Comparison of ENCODE assay signal across 18 mouse cellular contexts in genomic region chr13:37151835-37152516, GRCm38 (mm10).
DNase-seq lines count a peak whose midpoint lies in the region; ATAC-seq lines count a peak whose summit lies in the region.
"Had no signal": no experiment of that assay in that cellular context is flagged by ENCODE, and none has a peak within 500 bp of the region (broad histone marks: within the 10 kb centered on the region; RNA-seq: fewer than 3 reads in every experiment).

No protein-coding gene starts in this region.

- no peaks in the 10 kb centered on the region for H3K36me3 ChIP-seq in forebrain, embryonic 16.5 days (ENCODE audit: control insufficient read depth, insufficient read depth)
- no peaks in the 10 kb centered on the region for H3K36me3 ChIP-seq in liver, embryonic 11.5 days (ENCODE audit: control insufficient read depth, insufficient read depth, low read length)
- H3K36me3 ChIP-seq: embryonic facial prominence, embryonic 15.5 days; limb, embryonic 13.5 days; liver, embryonic 15.5 days had no signal

- no peak overlapping the region for H3K9ac ChIP-seq in forebrain, embryonic 16.5 days (replicated peaks; ENCODE audit: low read depth, low read length)
- no peak overlapping the region for H3K9ac ChIP-seq in liver, embryonic 11.5 days (ENCODE audit: low read depth, low read length)
- H3K9ac ChIP-seq: embryonic facial prominence, embryonic 15.5 days; limb, embryonic 13.5 days; liver, embryonic 15.5 days had no signal

- H3K27me3 ChIP-seq in forebrain, embryonic 16.5 days (replicated peaks; ENCODE audit: control insufficient read depth, insufficient read depth, low read length) = no peaks in the 10 kb centered on the region
- no peaks in the 10 kb centered on the region for H3K27me3 ChIP-seq in liver, embryonic 11.5 days (replicated peaks; ENCODE audit: control insufficient read depth, insufficient read depth, low read length)
- H3K27me3 ChIP-seq: embryonic facial prominence, embryonic 15.5 days; limb, embryonic 13.5 days; liver, embryonic 15.5 days had no signal

- H3K4me3 ChIP-seq in forebrain, embryonic 16.5 days (replicated peaks; ENCODE audit: low read length) = no peak overlapping the region
- H3K4me3 ChIP-seq in liver, embryonic 11.5 days (ENCODE audit: low read depth, low read length) = no peak overlapping the region
- H3K4me3 ChIP-seq: embryonic facial prominence, embryonic 15.5 days; limb, embryonic 13.5 days; liver, embryonic 15.5 days had no signal

- no peaks in the 10 kb centered on the region for H3K9me3 ChIP-seq in forebrain, embryonic 16.5 days (ENCODE audit: control insufficient read depth, low read length)
- H3K9me3 ChIP-seq in liver, embryonic 11.5 days (ENCODE audit: control insufficient read depth, low read length) = no peaks in the 10 kb centered on the region
- H3K9me3 ChIP-seq: embryonic facial prominence, embryonic 15.5 days; limb, embryonic 13.5 days; liver, embryonic 15.5 days had no signal

- ATAC-seq in forebrain, embryonic 16.5 days = peak; percentile 79
- no peak for ATAC-seq in liver, embryonic 11.5 days (replicated peaks; ENCODE audit: low FRiP score)
- ATAC-seq: intestine, embryonic 16.5 days had no signal

- H3K4me1 ChIP-seq in forebrain, embryonic 16.5 days (replicated peaks; ENCODE audit: control insufficient read depth, insufficient read depth, low read length) = peaks cover 16% of the 10 kb centered on the region
- no peaks in the 10 kb centered on the region for H3K4me1 ChIP-seq in liver, embryonic 11.5 days (replicated peaks; ENCODE audit: control insufficient read depth, insufficient read depth, low read length)
- H3K4me1 ChIP-seq: embryonic facial prominence, embryonic 15.5 days; limb, embryonic 13.5 days; liver, embryonic 15.5 days had no signal

- intact Hi-C loops in heart, postnatal 14 days (cut with DNase I) = no loop called here
- intact Hi-C loops in left cerebral cortex, postnatal 4 days (cut with DNase I) = no loop called here

- DNase-seq in heart, adult 11 months = peak; percentile 88
- DNase-seq in heart, postnatal 14 days = no peak
- peak; percentile 39 for DNase-seq in left cerebral cortex, postnatal 4 days
- no peak for DNase-seq in left cerebral cortex, adult 11 months (ENCODE audit: low spot score)
- DNase-seq in retina, postnatal 1 day = peak; percentile 35
- no peak for DNase-seq in layer of hippocampus, postnatal 10 days (ENCODE audit: low spot score in 2 of 2)
- no peak for DNase-seq in liver, embryonic 11.5 days (ENCODE audit: low spot score)
- DNase-seq: adrenal gland, postnatal 10 days; B cell, adult 2 months; cerebellum, adult 18-20 months; lung, postnatal 10 days had no signal

- WGBS in forebrain, embryonic 16.5 days = 6% methylated on average over 4 of the region's 4 CpGs
- WGBS in liver, embryonic 11.5 days = 80% methylated on average over 4 of the region's 4 CpGs

- no peak overlapping the region for H3K27ac ChIP-seq in forebrain, embryonic 16.5 days (ENCODE audit: low read length)
- H3K27ac ChIP-seq in liver, embryonic 11.5 days (ENCODE audit: low read depth, low read length) = no peak overlapping the region
- H3K27ac ChIP-seq: embryonic facial prominence, embryonic 15.5 days; kidney, postnatal 0 days; limb, embryonic 13.5 days; liver, embryonic 15.5 days; stomach, postnatal 0 days had no signal

- no peak overlapping the region for H3K4me2 ChIP-seq in forebrain, embryonic 16.5 days (ENCODE audit: low read length)
- no peak overlapping the region for H3K4me2 ChIP-seq in liver, embryonic 11.5 days
- H3K4me2 ChIP-seq: embryonic facial prominence, embryonic 15.5 days; limb, embryonic 13.5 days; liver, embryonic 15.5 days had no signal

Comparison
In these comparisons a context has a peak if more than half of its experiments do, and no peak if none do; other contexts are left out.
1. DNase-seq: peak in heart, adult 11 months (single experiment), left cerebral cortex, postnatal 4 days (single experiment) and retina, postnatal 1 day (single experiment); none in heart, postnatal 14 days (0 of 2), left cerebral cortex, adult 11 months (single experiment), layer of hippocampus, postnatal 10 days (0 of 2) and liver, embryonic 11.5 days (single experiment).